Mouse (Mus musculus) intestine, postnatal 0 days (tissue): Measurements from ENCODE around the gene Synj2. TPM values are rescaled to one million over a fixed set of nuclear protein-coding genes. Genes with fewer than 3 reads are reported as not detected.
"Not testable (repeated sequence)": the region's sequence is repeated elsewhere in the genome, so short reads cannot be mapped to it uniquely, and the experiment has no call there.

Source experiments
- ATAC-seq: fragments of 200-750 bp; cut with Nextera tagmentation; 2 replicates; pipeline ENCODE4 v1.8.0; 2017; ENCODE audit warnings: mild to moderate bottlenecking, moderate TSS enrichment, moderate library complexity
- H3K27ac ChIP-seq: fragments of 300-500 bp; sonication (generic); 2 replicates; pipeline ENCODE4 v1.5.1; 2014; ENCODE audit warnings: mild to moderate bottlenecking, low read depth, low read length, moderate library complexity
- H3K27me3 ChIP-seq: fragments of 300-500 bp; sonication (generic); replicated peaks from 2 replicates; pipeline ENCODE4 v1.6.1; 2014; ENCODE audit warnings: low read length, mixed read lengths; ENCODE audit not compliant: control insufficient read depth, insufficient read depth
- H3K36me3 ChIP-seq: fragments of 300-500 bp; sonication (generic); 2 replicates; pipeline ENCODE4 v1.6.1; 2014; ENCODE audit warnings: mild to moderate bottlenecking, moderate library complexity; ENCODE audit not compliant: control insufficient read depth, insufficient read depth
- H3K4me1 ChIP-seq: fragments of 300-500 bp; sonication (generic); replicated peaks from 2 replicates; pipeline ENCODE4 v1.6.1; 2014; ENCODE audit warnings: antibody characterized with exemption, low read length, mixed read lengths; ENCODE audit not compliant: control insufficient read depth, insufficient read depth
- H3K4me2 ChIP-seq: fragments of 300-500 bp; sonication (generic); replicated peaks from 2 replicates; pipeline ENCODE4 v1.6.1; 2014; ENCODE audit warnings: low read depth, mild to moderate bottlenecking, moderate library complexity
- H3K4me3 ChIP-seq: fragments of 300-500 bp; sonication (generic); 2 replicates; pipeline ENCODE4 v1.5.1; 2014; ENCODE audit warnings: low read depth, low read length
- H3K9ac ChIP-seq: fragments of 300-500 bp; sonication (generic); 2 replicates; pipeline ENCODE4 v1.6.1; 2014; ENCODE audit warnings: mild to moderate bottlenecking, low read depth, low read length
- H3K9me3 ChIP-seq: fragments of 300-500 bp; sonication (generic); 2 replicates; pipeline ENCODE4 v1.6.1; 2016; ENCODE audit warnings: mixed run types; ENCODE audit not compliant: control insufficient read depth
- CTCF ChIP-seq: sonication (generic); IDR thresholded peaks from 2 replicates; pipeline ENCODE4 v1.5.1; 2016; ENCODE audit warnings: low read depth, mild to moderate bottlenecking, control low read depth, antibody characterized with exemption, moderate library complexity
- WGBS: fragments of 180-500 bp; shearing (Covaris S2); extraction: QIAGEN DNeasy Blood & Tissue Kit; methylation state at CpG from one replicate; pipeline ENCODE4 v1.1.7; 2014; 5-methylcytosine and 5-hydroxymethylcytosine counted together
- polyA plus RNA-seq: library from polyadenylated mRNA; unstranded; fragments of >200 nt; fragmentation: Nextera tagmentation; extraction: Ambion mirVana; gene quantifications from 2 replicates; pipeline ENCODE4 v1.2.1, GENCODE M21; 2015

Synj2 gene
- polyA plus RNA-seq, 1 experiment from 2014 or later: 2.6 TPM

- no peak overlapping the region for H3K4me2 ChIP-seq
- no peaks in the 10 kb centered on the region for H3K9me3 ChIP-seq
- H3K27ac ChIP-seq: no peak overlapping the region
- no peak for TF ChIP-seq CTCF
- WGBS: 66% methylated on average over 7 of the region's 7 CpGs
- H3K36me3 ChIP-seq: peaks cover 33% of the 10 kb centered on the region
- H3K27me3 ChIP-seq: no peaks in the 10 kb centered on the region
- no peak overlapping the region for H3K9ac ChIP-seq
- no peak for ATAC-seq
- H3K4me3 ChIP-seq: no peak overlapping the region
- H3K4me1 ChIP-seq: no peaks in the 10 kb centered on the region
Measured at GRCm38 (mm10) chr17:6020636-6021035, 79.6 kb downstream of the Synj2 start.

GRCm38 (mm10) chr17:6021374-6021789, 80.3 kb downstream of the Synj2 start:
- peaks cover 26% of the 10 kb centered on the region for H3K36me3 ChIP-seq
- 55% methylated on average over 5 of the region's 5 CpGs for WGBS
- not testable (repeated sequence) for H3K4me1 ChIP-seq, H3K9me3 ChIP-seq, H3K27me3 ChIP-seq, ATAC-seq, H3K4me2 ChIP-seq, H3K4me3 ChIP-seq, H3K9ac ChIP-seq, H3K27ac ChIP-seq

GRCm38 (mm10) chr17:6025831-6026230, 84.8 kb downstream of the Synj2 start:
- Histone ChIP-seq H3K36me3 (peaks cover 48% of the 10 kb centered on the region), H3K4me2 (no peak overlapping the region), H3K4me3 (no peak overlapping the region), H3K9me3 (no peaks in the 10 kb centered on the region), H3K4me1 (no peaks in the 10 kb centered on the region), H3K9ac (no peak overlapping the region), H3K27ac (no peak overlapping the region), H3K27me3 (no peaks in the 10 kb centered on the region)
- WGBS: 90% methylated on average over 7 of the region's 7 CpGs
- no peak for TF ChIP-seq CTCF
- ATAC-seq: no peak

GRCm38 (mm10) chr17:6035661-6036060, 94.6 kb downstream of the Synj2 start:
- no peaks in the 10 kb centered on the region for H3K27me3 ChIP-seq
- H3K9me3 ChIP-seq: no peaks in the 10 kb centered on the region
- peaks cover 34% of the 10 kb centered on the region for H3K36me3 ChIP-seq
- H3K4me2 ChIP-seq: no peak overlapping the region
- H3K27ac ChIP-seq: no peak overlapping the region
- no peak overlapping the region for H3K4me3 ChIP-seq
- 64% methylated on average over 8 of the region's 8 CpGs for WGBS
- H3K9ac ChIP-seq: no peak overlapping the region
- peaks cover 6% of the 10 kb centered on the region; the same call in 1 of the 2 replicates for H3K4me1 ChIP-seq
- no peak for ATAC-seq
- TF ChIP-seq CTCF: no peak

GRCm38 (mm10) chr17:6036458-6036857, 95.4 kb downstream of the Synj2 start:
- ATAC-seq: peak; percentile 74
- Histone ChIP-seq H3K27me3 (no peaks in the 10 kb centered on the region), H3K36me3 (peaks cover 34% of the 10 kb centered on the region), H3K4me3 (no peak overlapping the region), H3K4me1 (peaks cover 6% of the 10 kb centered on the region; the same call in 1 of the 2 replicates), H3K4me2 (no peak overlapping the region), H3K27ac (peak overlapping the region; percentile 68), H3K9me3 (no peaks in the 10 kb centered on the region), H3K9ac (no peak overlapping the region)
- TF ChIP-seq CTCF: no peak
- WGBS: 49% methylated on average over 8 of the region's 8 CpGs

GRCm38 (mm10) chr17:6036872-6037271, 95.8 kb downstream of the Synj2 start:
- no peak overlapping the region for H3K4me3 ChIP-seq
- WGBS: 83% methylated on average over 11 of the region's 11 CpGs
- peak overlapping the region; percentile 68 for H3K27ac ChIP-seq
- no peak overlapping the region for H3K9ac ChIP-seq
- no peaks in the 10 kb centered on the region for H3K9me3 ChIP-seq
- H3K4me2 ChIP-seq: no peak overlapping the region
- H3K4me1 ChIP-seq: peaks cover 6% of the 10 kb centered on the region; the same call in 1 of the 2 replicates
- H3K27me3 ChIP-seq: no peaks in the 10 kb centered on the region
- TF ChIP-seq CTCF: no peak
- ATAC-seq: 0 out of 2 replicates have a peak, but pooled peaks have one; percentile 6
- H3K36me3 ChIP-seq: peaks cover 34% of the 10 kb centered on the region

- 65% methylated on average over 10 of the region's 10 CpGs for WGBS
- H3K4me3 ChIP-seq: no peak overlapping the region
- H3K9ac ChIP-seq: no peak overlapping the region
- TF ChIP-seq CTCF: no peak
- peak overlapping the region; percentile 68; the same call in 1 of the 2 replicates for H3K27ac ChIP-seq
- H3K4me1 ChIP-seq: peaks cover 6% of the 10 kb centered on the region; the same call in 1 of the 2 replicates
- ATAC-seq: peak; percentile 51
- no peak overlapping the region for H3K4me2 ChIP-seq
- H3K36me3 ChIP-seq: peaks cover 31% of the 10 kb centered on the region; the same call in 1 of the 2 replicates
- H3K9me3 ChIP-seq: no peaks in the 10 kb centered on the region
- H3K27me3 ChIP-seq: no peaks in the 10 kb centered on the region
Measured at GRCm38 (mm10) chr17:6037507-6037906, 96.4 kb downstream of the Synj2 start.
